Mouse (Mus musculus) spleen, adult 2 months (tissue): Measurements from ENCODE around the gene Anapc2.

Experiments
- CTCF ChIP-seq: fragments of 200-500 bp; IDR thresholded peaks from 2 replicates; pipeline ENCODE4 v1.5.1; 2011; ENCODE audit warnings: mild to moderate bottlenecking, inconsistent platforms; ENCODE audit not compliant: insufficient read depth, insufficient read length, insufficient replicate concordance; ENCODE audit errors: extremely low read depth
- POLR2A ChIP-seq: fragments of 200-500 bp; IDR thresholded peaks from 2 replicates; pipeline ENCODE4 v1.6.1; 2011; ENCODE audit warnings: low read depth, low read length, inconsistent platforms

DNA sequence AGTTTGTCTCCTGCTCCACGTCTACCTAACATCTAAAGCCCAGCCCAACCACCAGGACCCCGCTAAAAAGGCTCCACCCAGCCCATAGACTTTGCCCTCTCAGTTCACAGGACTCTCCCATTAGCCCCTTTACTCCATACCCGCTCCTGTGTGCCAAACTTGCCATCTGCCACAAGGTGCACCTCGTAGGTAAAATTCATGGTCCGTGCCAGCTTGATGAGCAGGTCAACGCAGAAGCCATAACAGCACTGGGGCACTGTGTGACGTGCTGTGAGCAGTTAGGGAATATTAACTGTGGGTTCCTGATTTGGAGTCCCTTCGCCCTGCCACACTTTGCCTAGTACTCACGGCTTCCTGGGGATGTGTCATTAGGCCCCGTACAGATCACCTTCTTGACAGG is 25.8 kb downstream of the Anapc2 start:
- TF ChIP-seq CTCF (no peak), POLR2A (no peak)
